Mouse (Mus musculus) limb, embryonic 10.5 days (tissue): ENCODE measurements around the gene Tcl1b1. TPM values are rescaled to one million over a fixed set of nuclear protein-coding genes. Genes with fewer than 3 reads are reported as not detected.
A peak's percentile ranks its signal among the peaks of the same experiment; 100 is the strongest.
"Not testable (repeated sequence)": the region's sequence is repeated elsewhere in the genome, so short reads cannot be mapped to it uniquely, and the experiment has no call there.

ENCODE experiments used
- DNase-seq: peaks from one replicate; pipeline ENCODE4 v3.0.0-alpha.2; 2017; ENCODE audit warnings: low spot score
- H3K27ac ChIP-seq: fragments of 300-500 bp; sonication (generic); 2 replicates; pipeline ENCODE4 v1.5.1; 2016; ENCODE audit warnings: mild to moderate bottlenecking
- H3K27me3 ChIP-seq: fragments of 300-500 bp; sonication (generic); 2 replicates; pipeline ENCODE4 v1.6.1; 2016; ENCODE audit warnings: low read depth, mild to moderate bottlenecking; ENCODE audit not compliant: poor library complexity, severe bottlenecking
- H3K36me3 ChIP-seq: fragments of 300-500 bp; sonication (generic); 2 replicates; pipeline ENCODE4 v1.6.1; 2016; ENCODE audit warnings: mild to moderate bottlenecking, moderate library complexity
- H3K4me1 ChIP-seq: fragments of 300-500 bp; sonication (generic); 2 replicates; pipeline ENCODE4 v1.6.1; 2016
- H3K4me3 ChIP-seq: fragments of 300-500 bp; sonication (generic); 2 replicates; pipeline ENCODE4 v1.5.1; 2016; ENCODE audit warnings: mild to moderate bottlenecking, moderate library complexity
- H3K9me3 ChIP-seq: fragments of 300-500 bp; sonication (generic); replicated peaks from 2 replicates; pipeline ENCODE4 v1.6.1; 2016; ENCODE audit warnings: mild to moderate bottlenecking
- WGBS: fragments of 180-500 bp; shearing (Covaris S2); methylation state at CpG from one replicate; pipeline ENCODE4 v1.1.7; 2016; 5-methylcytosine and 5-hydroxymethylcytosine counted together
- polyA plus RNA-seq: library from polyadenylated mRNA; unstranded; fragments of >200 nt; fragmentation: Nextera tagmentation; extraction: Ambion mirVana; gene quantifications from 2 replicates; pipeline ENCODE4 v1.2.1, GENCODE M21; 2016

The Tcl1b1 gene
- not detected in 2 replicates for polyA plus RNA-seq

- H3K27me3 ChIP-seq: no peaks in the 10 kb centered on the region
- H3K9me3 ChIP-seq: no peaks in the 10 kb centered on the region
- 83% methylated on average over 4 of the region's 4 CpGs for WGBS
- DNase-seq: no peak
- H3K4me3 ChIP-seq: no peak within 1 kb of the TSS
- H3K27ac ChIP-seq: no peak within 1 kb of the TSS
- H3K4me1 ChIP-seq: no peaks in the 10 kb centered on the region
- H3K36me3 ChIP-seq: no peaks in the 10 kb centered on the region
These were observed at the start of gene Tcl1b1 for GRCm38 (mm10) chr12:105159390-105159789. Tcl1b1 (plus strand) TSS chr12:105159690.

GRCm38 (mm10) chr12:105109812-105110211 is 49.7 kb upstream of the Tcl1b1 start:
- H3K4me3 ChIP-seq: no peak overlapping the region
- no peak for DNase-seq
- WGBS: 78% methylated on average over 4 of the region's 4 CpGs
- peaks cover 25% of the 10 kb centered on the region for H3K4me1 ChIP-seq
- H3K9me3 ChIP-seq: no peaks in the 10 kb centered on the region
- no peak overlapping the region for H3K27ac ChIP-seq
- no peaks in the 10 kb centered on the region for H3K36me3 ChIP-seq
- H3K27me3 ChIP-seq: no peaks in the 10 kb centered on the region

- Histone ChIP-seq H3K27ac (no peak overlapping the region), H3K4me1 (peaks cover 25% of the 10 kb centered on the region), H3K27me3 (no peaks in the 10 kb centered on the region), H3K9me3 (no peaks in the 10 kb centered on the region), H3K36me3 (no peaks in the 10 kb centered on the region), H3K4me3 (no peak overlapping the region)
- 53% methylated on average over 13 of the region's 13 CpGs for WGBS
- DNase-seq: no peak
These were observed 47.0 kb upstream of the Tcl1b1 start for GRCm38 (mm10) chr12:105112321-105112988.

- H3K9me3 ChIP-seq: no peaks in the 10 kb centered on the region
- no peak overlapping the region for H3K27ac ChIP-seq
- no peaks in the 10 kb centered on the region for H3K27me3 ChIP-seq
- no peaks in the 10 kb centered on the region for H3K36me3 ChIP-seq
- H3K4me1 ChIP-seq: peaks cover 8% of the 10 kb centered on the region
- 81% methylated on average over 1 of the region's 1 CpGs for WGBS
- H3K4me3 ChIP-seq: no peak overlapping the region
- no peak for DNase-seq
These were observed 42.8 kb upstream of the Tcl1b1 start for GRCm38 (mm10) chr12:105116648-105117047.

GRCm38 (mm10) chr12:105125362-105125761 is 34.1 kb upstream of the Tcl1b1 start:
- WGBS: 83% methylated on average over 6 of the region's 6 CpGs

GRCm38 (mm10) chr12:105126516-105126915 is 33.0 kb upstream of the Tcl1b1 start:
- H3K4me3 ChIP-seq: no peak overlapping the region
- no peaks in the 10 kb centered on the region for H3K9me3 ChIP-seq
- peak; percentile 10 for DNase-seq
- H3K27ac ChIP-seq: no peak overlapping the region
- H3K4me1 ChIP-seq: no peaks in the 10 kb centered on the region
- H3K27me3 ChIP-seq: no peaks in the 10 kb centered on the region
- H3K36me3 ChIP-seq: no peaks in the 10 kb centered on the region
- WGBS: 76% methylated on average over 4 of the region's 4 CpGs

More at GRCm38 (mm10) chr12:105125362-105125761, 34.1 kb upstream of the Tcl1b1 start:
- no peaks in the 10 kb centered on the region for H3K36me3 ChIP-seq
- H3K9me3 ChIP-seq: no peaks in the 10 kb centered on the region
- no peak overlapping the region for H3K4me3 ChIP-seq
- H3K27me3 ChIP-seq: no peaks in the 10 kb centered on the region
- H3K27ac ChIP-seq: no peak overlapping the region
- H3K4me1 ChIP-seq: no peaks in the 10 kb centered on the region
- peak; percentile 10 for DNase-seq

- Histone ChIP-seq H3K4me3 (no peak overlapping the region), H3K9me3 (no peaks in the 10 kb centered on the region), H3K27ac (no peak overlapping the region), H3K27me3 (no peaks in the 10 kb centered on the region), H3K36me3 (no peaks in the 10 kb centered on the region), H3K4me1 (no peaks in the 10 kb centered on the region)
- WGBS: 93% methylated on average over 2 of the region's 2 CpGs
- DNase-seq: peak; percentile 6
These were observed 31.9 kb upstream of the Tcl1b1 start for GRCm38 (mm10) chr12:105127607-105128006.

- H3K36me3 ChIP-seq, H3K27ac ChIP-seq, H3K4me3 ChIP-seq, H3K27me3 ChIP-seq, H3K9me3 ChIP-seq, H3K4me1 ChIP-seq: not testable (repeated sequence)
- 59% methylated on average over 3 of the region's 3 CpGs for WGBS
- DNase-seq: peak; percentile 7
These were observed 29.8 kb upstream of the Tcl1b1 start for GRCm38 (mm10) chr12:105129494-105130205.

GRCm38 (mm10) chr12:105134167-105134566 is 25.3 kb upstream of the Tcl1b1 start:
- H3K27me3 ChIP-seq, H3K4me1 ChIP-seq, H3K27ac ChIP-seq, H3K36me3 ChIP-seq, H3K9me3 ChIP-seq, H3K4me3 ChIP-seq, DNase-seq: not testable (repeated sequence)
- WGBS: 73% methylated on average over 2 of the region's 2 CpGs

- H3K9me3 ChIP-seq, H3K4me3 ChIP-seq, H3K27ac ChIP-seq, H3K4me1 ChIP-seq, H3K36me3 ChIP-seq, H3K27me3 ChIP-seq: not testable (repeated sequence)
- peak; percentile 5 for DNase-seq
- WGBS: 90% methylated on average over 4 of the region's 4 CpGs
These were observed 24.7 kb upstream of the Tcl1b1 start for GRCm38 (mm10) chr12:105134826-105135225.

- WGBS: 94% methylated on average over 1 of the region's 1 CpGs
- H3K9me3 ChIP-seq: not testable (repeated sequence)
These were observed 21.8 kb upstream of the Tcl1b1 start for GRCm38 (mm10) chr12:105137729-105138128.

GRCm38 (mm10) chr12:105143096-105143495 is 16.4 kb upstream of the Tcl1b1 start:
- Histone ChIP-seq H3K27me3 (no peaks in the 10 kb centered on the region), H3K9me3 (no peaks in the 10 kb centered on the region), H3K36me3 (no peaks in the 10 kb centered on the region), H3K4me3 (no peak overlapping the region), H3K27ac (no peak overlapping the region), H3K4me1 (no peaks in the 10 kb centered on the region)
- WGBS: 93% methylated on average over 3 of the region's 3 CpGs
- peak; percentile 5 for DNase-seq

More at GRCm38 (mm10) chr12:105137729-105138128, 21.8 kb upstream of the Tcl1b1 start:
- not testable (repeated sequence) for H3K27me3 ChIP-seq, H3K27ac ChIP-seq, H3K4me1 ChIP-seq, H3K36me3 ChIP-seq, H3K4me3 ChIP-seq
- DNase-seq: peak; percentile 18

GRCm38 (mm10) chr12:105144928-105145327 is 14.6 kb upstream of the Tcl1b1 start:
- H3K4me1 ChIP-seq, H3K27me3 ChIP-seq, H3K9me3 ChIP-seq, H3K4me3 ChIP-seq, H3K27ac ChIP-seq, H3K36me3 ChIP-seq: not testable (repeated sequence)
- peak; percentile 8 for DNase-seq
- 27% methylated on average over 1 of the region's 1 CpGs for WGBS
